Mouse (Mus musculus): ENCODE results near the gene Ednrb.

The Ednrb gene

GRCm38 (mm10) chr14:103767488-103767887 lies 76.7 kb downstream of the Ednrb start:
- no peak for DNase-seq (ENCODE audit: low read depth, low spot score)
